Comparison of ENCODE assay signal across 15 mouse cellular contexts in genomic region chr6:72952221-72952620, GRCm38 (mm10). TPM values are rescaled to one million over a fixed set of nuclear protein-coding genes. Genes with fewer than 3 reads are reported as not detected.
DNase-seq lines count a peak whose midpoint lies in the region; ATAC-seq and TF ChIP-seq lines count a peak whose summit lies in the region.
"Had no signal": no experiment of that assay in that cellular context is flagged by ENCODE, and none has a peak within 500 bp of the region (broad histone marks: within the 10 kb centered on the region; RNA-seq: fewer than 3 reads in every experiment).

No protein-coding gene starts in this region.

- no peak for ATAC-seq in forebrain, embryonic 14.5 days
- ATAC-seq: forebrain, embryonic 15.5 days; liver, embryonic 12.5 days; midbrain, embryonic 16.5 days had no signal

- TF ChIP-seq POLR2A in kidney, adult 2 months (IDR thresholded peaks at IDR 0.05; ENCODE audit: low read depth, low read length), result no peak

- H3K9me3 ChIP-seq in forebrain, embryonic 14.5 days (replicated peaks; ENCODE audit: control insufficient read depth, low read length), result no peaks in the 10 kb centered on the region
- H3K9me3 ChIP-seq: forebrain, embryonic 15.5 days; hindbrain, embryonic 13.5 days; liver, embryonic 12.5 days had no signal

- H3K4me1 ChIP-seq in kidney, adult 2 months (ENCODE audit: control insufficient read depth, insufficient read depth, low read length), result no peaks in the 10 kb centered on the region
- H3K4me1 ChIP-seq in forebrain, embryonic 14.5 days (ENCODE audit: control insufficient read depth, insufficient read depth, low read length), result peaks cover 5% of the 10 kb centered on the region

- intact Hi-C loops in gastrocnemius, postnatal 14 days (cut with DNase I; ENCODE audit: low total_unique reads), result loop anchor here (5.0 kb wide), 1 partner anchor 200 kb away; no protein-coding TSS in a partner anchor

- no peak overlapping the region for H3K27ac ChIP-seq in kidney, adult 2 months (ENCODE audit: insufficient read depth, low read depth, low read length)
- H3K27ac ChIP-seq in forebrain, embryonic 14.5 days (ENCODE audit: low read depth, low read length), result no peak overlapping the region
- H3K27ac ChIP-seq: forebrain, embryonic 15.5 days; hindbrain, embryonic 13.5 days; kidney, postnatal 0 days; liver, embryonic 12.5 days; macrophage had no signal

- no peaks in the 10 kb centered on the region for H3K36me3 ChIP-seq in kidney, adult 2 months (ENCODE audit: control insufficient read depth, insufficient read depth, low read length)
- no peaks in the 10 kb centered on the region; the same call in 1 of the 2 replicates for H3K36me3 ChIP-seq in forebrain, embryonic 14.5 days (ENCODE audit: control insufficient read depth, insufficient read depth, low read length)
- H3K36me3 ChIP-seq: forebrain, embryonic 15.5 days; hindbrain, embryonic 13.5 days; liver, embryonic 12.5 days had no signal

- no peak overlapping the region for H3K9ac ChIP-seq in forebrain, embryonic 14.5 days (ENCODE audit: low read length)
- H3K9ac ChIP-seq: forebrain, embryonic 15.5 days; hindbrain, embryonic 13.5 days; liver, embryonic 12.5 days had no signal

- 65% methylated on average over 2 of the region's 2 CpGs for WGBS in kidney, adult 2 months
- WGBS in forebrain, embryonic 14.5 days, result 84% methylated on average over 2 of the region's 2 CpGs

- peak; percentile 29 for DNase-seq in kidney, adult 2 months
- no peak for DNase-seq in kidney, postnatal 25 days
- peak; percentile 45 for DNase-seq in 3T3-L1 (ENCODE audit: low read depth, low spot score)
- peak; percentile 48 for DNase-seq in CD4-positive helper T cell, adult 2 months (ENCODE audit: low read depth, low spot score)
- peak; percentile 54 for DNase-seq in gastrocnemius, postnatal 14 days
- DNase-seq in forebrain, embryonic 14.5 days (ENCODE audit: low spot score), result no peak
- no peak for DNase-seq in cerebellum, postnatal 25 days
- DNase-seq: adrenal gland, postnatal 36 days; thymus, adult 18-20 months had no signal

- H3K4me3 ChIP-seq in kidney, adult 2 months (ENCODE audit: insufficient read depth, low read depth, low read length), result no peak overlapping the region
- no peak overlapping the region for H3K4me3 ChIP-seq in forebrain, embryonic 14.5 days (ENCODE audit: low read depth, low read length)
- H3K4me3 ChIP-seq: forebrain, embryonic 15.5 days; hindbrain, embryonic 13.5 days; liver, embryonic 12.5 days had no signal

- no peak overlapping the region for H3K4me2 ChIP-seq in forebrain, embryonic 14.5 days (ENCODE audit: low read length)
- H3K4me2 ChIP-seq: forebrain, embryonic 15.5 days; hindbrain, embryonic 13.5 days; liver, embryonic 12.5 days had no signal

- H3K27me3 ChIP-seq in kidney, adult 2 months (replicated peaks; ENCODE audit: control insufficient read depth, insufficient read depth, low read length), result no peaks in the 10 kb centered on the region
- no peaks in the 10 kb centered on the region for H3K27me3 ChIP-seq in forebrain, embryonic 14.5 days (replicated peaks; ENCODE audit: control insufficient read depth, insufficient read depth, low read length)
- H3K27me3 ChIP-seq: forebrain, embryonic 15.5 days; hindbrain, embryonic 13.5 days had no signal

- TF ChIP-seq CTCF in kidney, adult 2 months (conservative IDR thresholded peaks at IDR 0.05; ENCODE audit: insufficient read depth, insufficient read length, low read depth, low read length), result no peak

RNA-seq across cellular contexts. Expression of gene Tmsb10, which starts 6.3 kb away (rescaled TPM):
- polyA plus RNA-seq in kidney, adult 2 months (2012; rRNA removed), result 28.0 and 54.7 TPM in 2 replicates
- total RNA-seq in gastrocnemius, postnatal 14 days (2021), result 100 to 1,000 TPM; 225 to 328 TPM
- 4,907 and 5,462 TPM in 2 replicates for polyA plus RNA-seq in forebrain, embryonic 14.5 days (2014; fragmentation: Nextera tagmentation; extraction: Ambion mirVana)

RNA-seq across cellular contexts. Expression of gene Kcmf1, which starts 52.4 kb away (rescaled TPM):
- 107 and 160 TPM in 2 replicates for polyA plus RNA-seq in kidney, adult 2 months (2012; rRNA removed)
- total RNA-seq in gastrocnemius, postnatal 14 days (2021), result 10 to 100 TPM; 78.7 to 84.8 TPM
- polyA plus RNA-seq in forebrain, embryonic 14.5 days (2014; fragmentation: Nextera tagmentation; extraction: Ambion mirVana), result 33.4 and 34.1 TPM in 2 replicates

Comparison
In these comparisons a context has a peak if more than half of its experiments do, and no peak if none do; other contexts are left out.
1. DNase-seq: peak in kidney, adult 2 months (single experiment), 3T3-L1 (single experiment), CD4-positive helper T cell, adult 2 months (single experiment) and gastrocnemius, postnatal 14 days (single experiment); none in kidney, postnatal 25 days (0 of 2), forebrain, embryonic 14.5 days (single experiment) and cerebellum, postnatal 25 days (0 of 2).
2. RNA of gene Tmsb10, which starts 6.3 kb away (polyA plus RNA-seq): 4,907 to 5,462 TPM in forebrain, embryonic 14.5 days; 28.0 to 54.7 TPM in kidney, adult 2 months; every median in the first group is over 10 times any median in the second.